Comparison of ENCODE assay signal across 8 mouse cellular contexts in the genomic region with DNA sequence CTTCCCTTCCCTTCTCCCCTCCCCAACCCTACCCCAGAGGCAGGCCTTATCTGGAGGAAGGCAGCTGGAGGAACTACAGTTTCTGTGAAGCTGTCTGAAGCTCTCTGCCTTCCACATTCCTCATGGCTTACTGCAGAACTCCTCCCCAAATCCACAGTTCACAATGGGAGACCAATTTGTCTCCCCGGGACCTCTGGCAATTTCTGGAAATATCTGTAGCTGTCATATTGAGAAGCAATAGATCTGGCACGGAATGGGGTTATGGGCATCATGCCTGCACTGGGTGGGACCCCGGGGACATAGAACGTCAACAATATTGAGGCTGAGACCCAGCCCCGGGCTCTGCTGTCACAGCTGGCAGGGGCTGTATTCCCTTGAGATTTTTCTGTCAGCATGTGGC. TPM values are rescaled to one million over a fixed set of nuclear protein-coding genes. Genes with fewer than 3 reads are reported as not detected.
DNase-seq lines count a peak whose midpoint lies in the region; ATAC-seq and TF ChIP-seq lines count a peak whose summit lies in the region.

No protein-coding gene starts in this region.

- peak overlapping the region; percentile 45; the same call in 1 of the 2 replicates for H3K27ac ChIP-seq in intestine, embryonic 14.5 days (ENCODE audit: low read depth)
- H3K27ac ChIP-seq in intestine, postnatal 0 days (ENCODE audit: low read depth, low read length) = no peak overlapping the region
- H3K27ac ChIP-seq in heart, embryonic 11.5 days (ENCODE audit: low read depth, low read length) = peak overlapping the region; percentile 57
- H3K27ac ChIP-seq in limb, embryonic 15.5 days = peak overlapping the region; percentile 12; the same call in 1 of the 2 replicates

- ATAC-seq in intestine, embryonic 14.5 days (replicated peaks; ENCODE audit: low FRiP score, low TSS enrichment, low read depth) = no peak
- no peak for ATAC-seq in intestine, postnatal 0 days
- no peak; the same call in 1 of the 2 replicates for ATAC-seq in heart, embryonic 11.5 days (replicated peaks; ENCODE audit: insufficient number of reproducible peaks, low FRiP score, low TSS enrichment)
- no peak for ATAC-seq in limb, embryonic 15.5 days (ENCODE audit: insufficient number of reproducible peaks, low FRiP score, low TSS enrichment, low read depth)
- no peak for ATAC-seq in megakaryocyte-erythroid progenitor cell, adult 5-6 weeks (replicated peaks; ENCODE audit: low FRiP score, low TSS enrichment, poor library complexity, severe bottlenecking)

- H3K9me3 ChIP-seq in intestine, embryonic 14.5 days (ENCODE audit: control insufficient read depth, low read length) = no peaks in the 10 kb centered on the region
- H3K9me3 ChIP-seq in intestine, postnatal 0 days (ENCODE audit: control insufficient read depth) = 0 out of 2 replicates have a peak, but pooled peaks cover 3% of the 10 kb centered on the region
- H3K9me3 ChIP-seq in heart, embryonic 11.5 days (replicated peaks; ENCODE audit: control insufficient read depth, low read length) = no peaks in the 10 kb centered on the region
- no peaks in the 10 kb centered on the region for H3K9me3 ChIP-seq in limb, embryonic 15.5 days

- DNase-seq in intestine, embryonic 14.5 days (ENCODE audit: low spot score) = no peak
- peak; percentile 49 for DNase-seq in MN1 (ENCODE audit: low spot score)
- no peak for DNase-seq in layer of hippocampus, adult 9-11 months
- no peak for DNase-seq in natural killer cell, adult 2 months (ENCODE audit: low spot score in 2 of 2)

- no peak overlapping the region for H3K9ac ChIP-seq in intestine, embryonic 14.5 days (ENCODE audit: low read length)
- H3K9ac ChIP-seq in intestine, postnatal 0 days (ENCODE audit: low read depth, low read length) = no peak overlapping the region
- no peak overlapping the region; the same call in 1 of the 2 replicates for H3K9ac ChIP-seq in heart, embryonic 11.5 days (ENCODE audit: low read depth, low read length)
- H3K9ac ChIP-seq in limb, embryonic 15.5 days = no peak overlapping the region

- 61% methylated on average over 5 of the region's 5 CpGs for WGBS in intestine, embryonic 14.5 days
- 49% methylated on average over 5 of the region's 5 CpGs for WGBS in intestine, postnatal 0 days
- WGBS in heart, embryonic 11.5 days (ENCODE audit: insufficient replicate concordance) = 36% methylated on average over 5 of the region's 5 CpGs
- WGBS in limb, embryonic 15.5 days = 43% methylated on average over 5 of the region's 5 CpGs

- TF ChIP-seq CTCF in intestine, postnatal 0 days (IDR thresholded peaks at IDR 0.05; ENCODE audit: low read depth) = no peak

- no peak overlapping the region for H3K4me3 ChIP-seq in intestine, embryonic 14.5 days (ENCODE audit: low read depth, low read length)
- H3K4me3 ChIP-seq in intestine, postnatal 0 days (ENCODE audit: low read depth, low read length) = no peak overlapping the region
- no peak overlapping the region for H3K4me3 ChIP-seq in heart, embryonic 11.5 days (ENCODE audit: low read depth, low read length)
- H3K4me3 ChIP-seq in limb, embryonic 15.5 days = no peak overlapping the region

- H3K27me3 ChIP-seq in intestine, embryonic 14.5 days (replicated peaks; ENCODE audit: control insufficient read depth, insufficient read depth, low read length) = no peaks in the 10 kb centered on the region
- no peaks in the 10 kb centered on the region for H3K27me3 ChIP-seq in intestine, postnatal 0 days (replicated peaks; ENCODE audit: control insufficient read depth, insufficient read depth, low read length)
- no peaks in the 10 kb centered on the region for H3K27me3 ChIP-seq in heart, embryonic 11.5 days (ENCODE audit: control insufficient read depth, insufficient read depth, low read length)
- no peaks in the 10 kb centered on the region for H3K27me3 ChIP-seq in limb, embryonic 15.5 days

- H3K4me1 ChIP-seq in intestine, embryonic 14.5 days (replicated peaks; ENCODE audit: control insufficient read depth, insufficient read depth, low read length) = peaks cover 21% of the 10 kb centered on the region
- no peaks in the 10 kb centered on the region for H3K4me1 ChIP-seq in intestine, postnatal 0 days (replicated peaks; ENCODE audit: control insufficient read depth, insufficient read depth, low read length)
- H3K4me1 ChIP-seq in heart, embryonic 11.5 days (ENCODE audit: control insufficient read depth, insufficient read depth, low read length) = peaks cover 15% of the 10 kb centered on the region
- peaks cover 16% of the 10 kb centered on the region for H3K4me1 ChIP-seq in limb, embryonic 15.5 days

- H3K36me3 ChIP-seq in intestine, embryonic 14.5 days (ENCODE audit: control insufficient read depth, insufficient read depth, low read length) = no peaks in the 10 kb centered on the region
- no peaks in the 10 kb centered on the region for H3K36me3 ChIP-seq in intestine, postnatal 0 days (ENCODE audit: control insufficient read depth, insufficient read depth)
- H3K36me3 ChIP-seq in heart, embryonic 11.5 days (ENCODE audit: control insufficient read depth, insufficient read depth, low read length) = no peaks in the 10 kb centered on the region
- H3K36me3 ChIP-seq in limb, embryonic 15.5 days = no peaks in the 10 kb centered on the region

- no peak overlapping the region for H3K4me2 ChIP-seq in intestine, embryonic 14.5 days (ENCODE audit: low read length)
- no peak overlapping the region for H3K4me2 ChIP-seq in intestine, postnatal 0 days (replicated peaks; ENCODE audit: low read depth)
- no peak overlapping the region for H3K4me2 ChIP-seq in heart, embryonic 11.5 days
- no peak overlapping the region for H3K4me2 ChIP-seq in limb, embryonic 15.5 days

RNA-seq across cellular contexts. Expression of a gene that starts 16.6 kb away (rescaled TPM):
- polyA plus RNA-seq in intestine, embryonic 14.5 days (2014; fragmentation: Nextera tagmentation; extraction: Ambion mirVana) = 0.43 TPM in 1 of 2 replicates, not detected in the other
- 88.4 and 127 TPM in 2 replicates for polyA plus RNA-seq in intestine, postnatal 0 days (2015; fragmentation: Nextera tagmentation; extraction: Ambion mirVana)
- polyA plus RNA-seq in heart, embryonic 11.5 days (2014; fragmentation: Nextera tagmentation; extraction: Ambion mirVana) = not detected in 2 replicates
- polyA plus RNA-seq in limb, embryonic 15.5 days (2015; fragmentation: Nextera tagmentation; extraction: Ambion mirVana) = 0.59 and 2.1 TPM in 2 replicates
- not detected in 2 replicates for total RNA-seq in megakaryocyte-erythroid progenitor cell, adult 5-6 weeks (2014; fragmentation: Nextera tagmentation)
- total RNA-seq in megakaryocyte-erythroid progenitor cell, adult 5-6 weeks (2017) = not detected in 2 replicates

RNA-seq across cellular contexts. Expression of a gene that starts 31.1 kb away (rescaled TPM):
- 6.4 and 6.8 TPM in 2 replicates for polyA plus RNA-seq in intestine, embryonic 14.5 days (2014; fragmentation: Nextera tagmentation; extraction: Ambion mirVana)
- 5.3 and 7.9 TPM in 2 replicates for polyA plus RNA-seq in intestine, postnatal 0 days (2015; fragmentation: Nextera tagmentation; extraction: Ambion mirVana)
- polyA plus RNA-seq in heart, embryonic 11.5 days (2014; fragmentation: Nextera tagmentation; extraction: Ambion mirVana) = 4.6 and 5.3 TPM in 2 replicates
- 2.2 and 2.8 TPM in 2 replicates for polyA plus RNA-seq in limb, embryonic 15.5 days (2015; fragmentation: Nextera tagmentation; extraction: Ambion mirVana)
- not detected in 2 replicates for total RNA-seq in megakaryocyte-erythroid progenitor cell, adult 5-6 weeks (2014; fragmentation: Nextera tagmentation)
- total RNA-seq in megakaryocyte-erythroid progenitor cell, adult 5-6 weeks (2017) = not detected in 2 replicates

Comparison
In these comparisons a context has a peak if more than half of its experiments do, and no peak if none do; other contexts are left out.
1. RNA of a gene that starts 16.6 kb away (polyA plus RNA-seq): 88.4 to 127 TPM in intestine, postnatal 0 days; 0.59 to 2.1 TPM in limb, embryonic 15.5 days, 0.43 TPM in intestine, embryonic 14.5 days and not detected in heart, embryonic 11.5 days; every median in the first group is over 10 times any median in the second.